Mouse (Mus musculus): ENCODE measurements around the gene Mlh1.

The Mlh1 gene

DNA sequence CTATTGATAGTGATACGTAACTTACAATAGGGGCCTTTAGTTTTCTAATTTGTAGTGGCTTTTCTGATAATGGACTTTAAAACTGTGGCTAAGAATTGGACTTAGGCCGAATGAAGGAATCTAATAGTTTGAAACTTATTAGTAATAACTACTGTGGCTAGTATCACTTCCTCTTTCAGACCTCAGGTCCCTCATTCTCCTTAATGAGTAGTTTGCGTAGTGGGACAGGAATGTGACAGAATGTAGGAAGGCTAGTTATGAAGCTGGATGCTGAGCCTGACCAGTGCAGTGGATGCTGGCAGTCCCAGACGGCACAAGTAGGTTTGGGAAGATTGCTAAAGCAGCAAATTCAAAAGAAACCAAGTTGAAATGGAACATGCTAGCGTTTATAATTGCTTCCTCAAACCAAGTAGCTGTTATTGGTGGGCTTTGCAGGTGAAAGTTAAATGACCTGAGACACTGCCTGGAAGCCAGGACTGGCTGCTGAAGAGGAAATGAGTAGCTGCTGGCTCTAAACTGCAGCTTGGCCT, 51.0 kb downstream of the Mlh1 start:
- no peak for DNase-seq (ENCODE audit: inconsistent ontology term)

- no peak for DNase-seq (ENCODE audit: inconsistent ontology term)
These were observed 55.2 kb downstream of the Mlh1 start for GRCm38 (mm10) chr9:111216424-111216823.

DNA sequence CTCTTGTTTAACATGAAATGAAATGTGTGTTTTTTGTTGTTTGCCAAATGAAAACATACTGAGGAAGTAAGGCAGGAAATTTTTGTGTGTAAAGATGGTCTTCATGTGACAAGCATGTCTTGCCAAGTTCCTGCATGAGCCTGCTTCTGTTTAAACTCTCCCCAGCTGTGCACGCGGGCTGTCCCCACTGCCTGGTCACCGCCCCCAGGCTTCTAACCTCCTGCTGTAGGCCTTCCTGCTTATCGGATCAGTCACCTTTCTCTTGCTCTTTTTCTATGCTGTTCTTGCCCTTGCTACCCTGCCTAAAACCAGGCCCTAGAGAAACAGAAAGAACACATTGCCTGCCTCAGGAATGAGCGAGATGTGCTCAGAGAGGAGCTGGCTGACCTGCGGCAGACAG, 58.1 kb downstream of the Mlh1 start:
- DNase-seq (ENCODE audit: inconsistent ontology term), result no peak

DNA sequence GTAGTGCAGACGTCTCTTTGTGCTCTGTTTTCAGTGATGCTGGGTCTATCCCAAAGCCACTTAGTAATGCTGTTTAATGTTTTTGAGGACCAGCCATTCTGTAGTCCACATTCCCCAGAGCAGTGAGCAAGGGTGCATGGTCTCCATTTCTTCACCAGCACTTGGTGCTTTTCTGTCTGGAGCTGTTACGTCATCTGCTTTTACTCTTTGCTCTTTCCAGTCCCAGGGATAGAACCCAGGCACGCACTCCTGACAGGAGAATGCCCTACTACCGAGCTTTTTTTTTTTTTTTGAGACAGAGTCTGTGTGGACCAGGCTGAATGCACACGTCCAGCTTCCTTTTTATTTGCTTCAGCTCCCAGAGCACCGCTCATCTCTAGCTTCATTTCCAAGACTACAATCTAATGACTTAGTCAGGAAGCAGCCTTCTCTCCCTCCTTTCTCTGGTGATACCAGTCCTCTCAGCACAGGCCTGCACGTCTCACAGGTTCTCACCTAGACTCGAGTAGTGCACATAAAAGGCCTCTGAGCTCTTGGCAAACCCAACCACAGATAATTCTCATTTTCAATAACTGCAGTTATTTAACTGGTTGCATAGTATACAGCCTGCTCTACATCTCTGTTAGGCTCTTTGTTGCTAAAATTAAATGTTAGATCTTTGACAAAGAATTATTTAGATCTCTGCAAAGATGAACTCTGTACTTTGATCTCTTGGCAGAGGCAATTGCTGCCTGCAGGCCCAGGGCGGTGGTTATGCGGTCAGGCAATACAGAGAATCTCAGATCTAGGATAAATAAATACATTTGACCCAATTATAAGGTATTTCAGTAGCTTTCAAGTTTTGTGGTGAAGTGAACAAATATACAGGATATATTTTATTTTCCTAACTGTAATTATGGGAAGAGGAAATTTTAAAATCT, 60.2 kb downstream of the Mlh1 start:
- DNase-seq (ENCODE audit: inconsistent ontology term), result no peak

- no peak for DNase-seq (ENCODE audit: inconsistent ontology term)
These were observed 61.2 kb downstream of the Mlh1 start for GRCm38 (mm10) chr9:111210412-111210811.

DNA sequence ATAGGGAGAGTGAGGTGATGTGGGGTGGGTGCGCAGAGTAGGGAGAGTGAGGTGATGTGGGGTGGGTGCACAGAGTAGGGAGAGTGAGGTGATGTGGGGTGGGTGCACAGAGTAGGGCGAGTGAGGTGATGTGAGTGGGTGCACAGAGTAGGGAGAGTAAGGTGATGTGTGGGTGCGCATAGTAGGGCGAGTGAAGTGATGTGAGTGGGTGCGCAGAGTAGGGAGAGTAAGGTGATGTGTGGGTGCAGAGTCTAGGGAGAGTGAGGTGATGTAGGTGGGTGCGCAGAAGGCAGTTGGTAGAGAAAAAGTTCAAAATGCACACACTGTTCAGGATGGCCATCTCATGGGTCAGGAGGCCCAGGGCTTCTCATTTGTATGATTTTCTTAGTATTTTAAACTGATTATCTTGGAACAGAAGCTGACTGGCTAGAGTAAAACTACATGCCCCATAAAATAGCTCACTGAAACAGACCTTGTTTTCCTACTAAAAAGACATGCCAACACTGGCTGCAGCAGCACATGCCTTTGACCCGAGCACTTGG, 62.4 kb downstream of the Mlh1 start:
- DNase-seq (ENCODE audit: inconsistent ontology term), result no peak

GRCm38 (mm10) chr9:111208185-111208584, 63.4 kb downstream of the Mlh1 start:
- DNase-seq (ENCODE audit: inconsistent ontology term), result no peak

GRCm38 (mm10) chr9:111207683-111208082, 63.9 kb downstream of the Mlh1 start:
- no peak for DNase-seq (ENCODE audit: inconsistent ontology term)

DNA sequence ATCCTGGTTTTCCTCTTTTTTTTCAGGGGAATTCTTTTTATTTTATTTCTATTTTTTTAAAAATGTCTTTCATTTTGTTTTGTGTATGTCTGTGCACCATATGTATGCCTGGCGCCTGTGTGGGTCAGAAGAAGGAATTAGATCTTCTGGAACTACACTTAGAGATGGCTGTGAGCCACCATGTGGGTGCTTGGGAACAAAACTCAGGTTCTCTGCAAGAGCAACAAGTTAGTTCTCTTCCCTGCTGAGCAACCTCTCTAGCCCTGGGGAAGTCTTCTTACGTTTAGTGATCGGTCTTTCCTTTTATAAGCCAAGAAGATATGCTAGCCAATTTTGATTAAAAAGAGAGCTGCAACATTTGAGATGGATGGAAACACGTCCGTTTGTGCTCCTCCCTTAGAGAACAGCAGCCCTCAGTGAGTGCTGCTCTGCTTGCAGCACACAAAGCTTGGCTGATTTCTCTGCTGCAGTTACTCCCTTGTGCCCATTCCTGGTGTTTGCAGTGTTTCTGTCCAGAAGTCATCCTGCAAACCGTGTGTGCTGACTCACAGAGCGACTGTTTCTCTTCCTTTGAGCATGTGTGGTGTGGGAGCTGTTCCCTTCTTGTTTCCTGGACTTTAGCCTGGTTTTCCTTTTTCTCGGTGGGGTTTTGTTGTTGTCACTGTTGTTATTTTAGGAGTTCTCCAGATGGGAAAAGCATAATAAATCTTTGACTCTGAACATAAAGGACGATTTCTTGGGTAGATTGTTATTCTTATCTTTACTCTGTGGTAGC, 66.8 kb downstream of the Mlh1 start:
- no peak for DNase-seq (ENCODE audit: inconsistent ontology term)

- no peak for DNase-seq (ENCODE audit: inconsistent ontology term)
These were observed 71.4 kb downstream of the Mlh1 start for GRCm38 (mm10) chr9:111200208-111200607.

GRCm38 (mm10) chr9:111198332-111198731, 73.3 kb downstream of the Mlh1 start:
- DNase-seq (ENCODE audit: inconsistent ontology term), result no peak

GRCm38 (mm10) chr9:111197712-111198111, 73.9 kb downstream of the Mlh1 start:
- no peak for DNase-seq (ENCODE audit: inconsistent ontology term)

- no peak for DNase-seq (ENCODE audit: inconsistent ontology term)
These were observed 74.5 kb downstream of the Mlh1 start for GRCm38 (mm10) chr9:111197116-111197515.

DNA sequence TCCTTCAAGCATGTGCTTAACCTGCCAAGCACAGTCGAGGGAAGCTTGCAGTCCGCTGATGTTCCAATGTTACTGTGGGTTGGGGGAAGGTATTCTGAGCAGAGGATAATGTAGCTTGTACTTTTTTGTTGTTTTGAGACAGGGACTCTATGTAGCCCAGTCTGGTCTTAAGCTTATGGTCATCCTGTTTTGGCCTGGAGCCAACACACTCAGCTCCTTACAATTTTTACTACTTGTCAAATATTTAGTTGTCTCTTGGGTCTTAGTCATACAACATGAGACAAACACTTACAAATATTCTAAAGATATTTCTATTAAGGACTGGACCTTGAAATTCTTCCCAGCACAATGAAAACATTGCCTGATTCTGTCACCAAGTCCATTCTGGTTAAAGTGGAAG, 78.4 kb downstream of the Mlh1 start:
- no peak for DNase-seq (ENCODE audit: inconsistent ontology term)

DNA sequence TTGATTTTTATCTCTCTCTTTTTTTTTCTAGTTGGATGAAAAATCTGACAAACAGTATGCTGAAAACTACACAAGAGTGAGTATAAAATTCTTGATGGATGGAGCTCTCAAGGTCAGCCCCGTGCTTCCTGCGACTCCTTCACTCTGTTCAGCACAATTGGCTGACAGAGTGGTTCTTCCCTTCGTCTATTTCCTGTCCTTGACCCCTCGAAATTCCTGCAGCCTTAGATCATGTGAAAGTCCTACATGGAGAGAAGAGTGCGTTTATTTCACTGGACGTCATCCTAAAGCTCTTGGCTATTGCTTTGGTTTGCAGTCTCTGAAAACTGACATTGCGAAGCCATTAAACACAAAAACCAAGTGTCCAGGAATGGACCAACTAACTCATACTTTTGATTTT, 82.9 kb downstream of the Mlh1 start:
- DNase-seq (ENCODE audit: inconsistent ontology term), result no peak

DNA sequence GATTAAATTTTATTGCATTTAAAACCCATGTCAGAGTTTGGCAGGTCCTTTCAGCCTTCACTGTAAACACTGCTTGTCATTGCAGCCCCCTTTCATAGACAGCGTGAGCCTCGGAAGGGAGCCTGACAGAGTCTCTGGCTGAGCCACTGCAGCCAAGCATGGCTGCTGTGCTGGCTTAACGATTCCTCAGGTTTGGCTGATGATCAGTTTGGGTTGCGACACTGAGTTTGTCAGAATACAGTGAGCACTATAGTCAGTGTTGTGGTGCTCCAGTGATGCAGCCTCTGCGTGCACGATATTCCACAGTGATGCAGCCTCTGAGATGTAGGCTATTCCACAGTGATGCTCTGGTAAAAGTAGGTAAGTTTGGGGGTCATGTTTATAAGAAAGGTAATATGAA, 84.7 kb downstream of the Mlh1 start:
- no peak for DNase-seq (ENCODE audit: inconsistent ontology term)

GRCm38 (mm10) chr9:111184929-111185328, 86.7 kb downstream of the Mlh1 start:
- DNase-seq (ENCODE audit: inconsistent ontology term), result no peak

GRCm38 (mm10) chr9:111182176-111182575, 89.4 kb downstream of the Mlh1 start:
- peak; percentile 48 for DNase-seq (ENCODE audit: inconsistent ontology term)

DNA sequence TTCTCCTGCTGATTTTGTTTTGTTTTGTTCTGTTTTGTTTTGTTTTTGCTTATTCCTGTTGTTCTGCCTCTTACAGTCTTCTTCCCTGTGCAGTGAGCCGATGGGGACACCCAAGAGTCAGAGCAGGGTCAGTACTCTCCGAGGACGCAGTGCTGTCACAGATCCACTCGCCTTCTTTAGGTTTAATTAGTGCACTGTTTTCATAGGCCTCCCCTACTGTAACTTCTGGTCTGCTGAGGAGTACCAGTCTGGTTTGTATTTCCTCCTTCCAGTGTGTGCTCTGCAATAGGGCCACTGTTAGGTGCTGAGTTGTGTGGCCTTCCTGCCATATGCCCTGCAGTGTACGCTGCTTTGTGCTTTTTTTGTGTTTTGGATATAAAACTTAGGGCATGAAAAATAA, 92.6 kb downstream of the Mlh1 start:
- no peak for DNase-seq (ENCODE audit: inconsistent ontology term)
